Mouse (Mus musculus) hindlimb bud, embryonic 11.5 days (tissue): ENCODE measurements around the gene Vmn1r59.
"Not testable (repeated sequence)": the region's sequence is repeated elsewhere in the genome, so short reads cannot be mapped to it uniquely, and the experiment has no call there.

ENCODE experiments used
- DNase-seq: peaks from one replicate; pipeline ENCODE4 v3.0.0-alpha.2; 2012; ENCODE audit warnings: low read depth, low spot score; ENCODE audit errors: extremely low spot score

Vmn1r59 gene

DNA sequence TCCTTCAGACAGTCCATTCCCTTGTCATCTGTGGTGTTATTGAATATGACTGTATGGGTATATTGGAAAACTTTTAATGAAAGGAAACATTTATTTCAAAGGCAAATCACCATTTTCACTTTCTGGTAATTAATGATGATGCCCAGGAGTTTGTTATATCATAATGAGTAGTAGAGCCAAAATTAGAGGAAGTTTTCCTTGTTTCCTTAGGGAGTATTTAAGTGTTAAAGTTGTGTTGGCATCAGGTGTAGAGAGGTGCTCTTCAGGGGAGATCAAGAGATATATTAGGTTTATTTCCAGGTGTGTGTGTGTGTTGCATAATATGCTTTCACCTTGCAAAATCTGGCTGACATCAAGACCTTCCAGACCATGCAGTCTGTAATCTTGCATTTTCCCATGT lies at the start of gene Vmn1r59:
Vmn1r59 (minus strand) TSS at position 101 of the 400 bp plus-strand sequence.
- DNase-seq = no peak

DNA sequence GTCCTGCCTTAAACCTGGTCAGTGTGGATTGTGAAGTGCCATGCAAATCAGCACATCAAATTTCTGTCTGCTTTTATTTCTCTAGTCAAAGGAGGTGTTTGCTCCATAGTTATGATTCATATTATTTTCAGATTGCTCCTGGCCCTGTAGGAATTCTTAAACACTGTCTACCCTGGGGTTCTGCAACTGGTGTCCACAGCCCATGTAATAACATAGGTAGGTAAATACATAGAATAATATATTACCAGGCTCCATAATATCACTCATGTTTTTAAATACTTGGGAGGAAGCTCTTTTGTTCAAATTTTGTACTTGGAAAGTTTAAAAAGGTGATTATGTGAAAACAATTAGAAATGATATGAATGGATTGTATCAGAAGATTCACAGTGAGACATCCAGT lies 37.3 kb upstream of the Vmn1r59 start, which contains the start of gene Vmn2r28:
Vmn2r28 (minus strand) TSS at position 101 of the 400 bp plus-strand sequence.
- DNase-seq = not testable (repeated sequence)

DNA sequence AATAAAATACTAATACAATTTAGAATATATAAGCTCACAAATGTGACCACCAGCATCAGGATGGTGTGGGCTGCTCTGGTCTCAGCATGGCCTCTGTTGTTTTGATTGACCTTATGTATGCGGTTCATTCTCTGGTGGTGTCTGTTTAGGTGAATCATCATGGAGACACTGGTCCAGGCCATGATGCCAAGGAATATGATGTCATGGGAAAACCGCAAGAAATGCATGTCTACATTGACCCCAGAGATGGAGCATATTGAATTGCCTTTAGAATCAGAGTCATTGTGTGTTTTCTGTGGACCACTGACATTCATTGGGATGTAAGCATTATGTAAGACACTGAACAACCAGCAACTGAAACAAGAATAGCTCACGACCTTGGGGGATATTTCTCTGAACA lies 2.6 kb downstream of the Vmn1r59 start:
- not testable (repeated sequence) for DNase-seq

DNA sequence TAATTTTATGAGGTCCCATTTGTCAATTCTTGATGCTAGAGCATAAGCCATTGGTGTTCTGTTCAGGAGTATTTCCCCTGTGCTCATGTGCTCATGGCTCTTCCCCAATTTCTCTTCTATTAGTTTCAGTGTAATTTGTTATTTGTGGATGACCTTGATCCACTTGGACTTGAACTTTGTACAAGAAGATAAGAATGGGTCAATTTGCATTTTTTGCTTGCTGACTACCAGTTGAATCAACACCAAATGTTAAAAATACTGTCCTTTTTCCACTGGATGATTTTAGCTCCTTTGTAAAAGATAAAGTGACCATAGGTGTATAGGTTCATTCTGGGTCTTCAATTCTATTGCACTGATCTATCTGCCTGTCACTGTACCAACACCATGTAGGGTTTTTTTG lies 7.9 kb downstream of the Vmn1r59 start:
- DNase-seq = no peak

DNA sequence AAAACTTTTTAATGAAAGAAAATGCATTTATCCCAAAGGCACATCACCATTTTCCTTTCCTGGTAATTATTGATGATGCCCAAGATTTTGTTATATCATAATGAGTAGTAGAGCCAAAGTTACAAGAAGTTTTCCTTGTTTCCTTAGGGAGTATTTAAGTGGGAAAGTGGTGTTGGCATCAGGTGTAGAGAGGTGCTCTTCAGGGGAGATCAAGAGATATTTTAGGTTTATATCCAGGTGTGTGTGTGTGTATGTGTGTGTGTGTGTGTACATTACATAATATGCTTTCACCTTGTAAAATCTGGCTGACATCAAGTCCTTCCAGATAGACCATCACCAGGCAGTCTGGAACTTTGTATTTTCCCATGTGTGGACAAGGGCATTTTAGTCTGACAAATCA lies 43.3 kb downstream of the Vmn1r59 start, which contains the start of gene Vmn1r58:
Vmn1r58 (minus strand) TSS at position 101 of the 400 bp plus-strand sequence.
- not testable (repeated sequence) for DNase-seq

DNA sequence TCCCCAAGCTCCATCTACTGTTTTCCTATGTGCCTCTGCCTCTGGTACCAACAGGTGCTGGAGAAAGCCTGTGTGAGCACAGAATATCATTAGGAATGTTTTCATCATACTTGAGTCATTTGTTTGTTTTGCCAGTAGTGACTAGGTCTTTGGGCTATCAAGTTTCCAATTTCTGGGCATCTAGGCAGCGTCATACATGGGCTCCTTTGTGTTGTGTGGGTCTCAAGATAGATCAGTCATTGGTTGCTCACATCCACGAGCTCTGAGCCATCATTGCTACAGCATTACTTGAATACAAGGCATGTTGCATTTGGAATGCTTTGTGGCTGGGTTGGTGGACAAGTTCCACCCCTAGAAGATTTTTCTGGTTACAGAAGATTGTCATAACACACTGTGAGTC lies 50.4 kb downstream of the Vmn1r59 start:
- no peak for DNase-seq
